ENCODE assay signal across 8 mouse cellular contexts in the genomic region with DNA sequence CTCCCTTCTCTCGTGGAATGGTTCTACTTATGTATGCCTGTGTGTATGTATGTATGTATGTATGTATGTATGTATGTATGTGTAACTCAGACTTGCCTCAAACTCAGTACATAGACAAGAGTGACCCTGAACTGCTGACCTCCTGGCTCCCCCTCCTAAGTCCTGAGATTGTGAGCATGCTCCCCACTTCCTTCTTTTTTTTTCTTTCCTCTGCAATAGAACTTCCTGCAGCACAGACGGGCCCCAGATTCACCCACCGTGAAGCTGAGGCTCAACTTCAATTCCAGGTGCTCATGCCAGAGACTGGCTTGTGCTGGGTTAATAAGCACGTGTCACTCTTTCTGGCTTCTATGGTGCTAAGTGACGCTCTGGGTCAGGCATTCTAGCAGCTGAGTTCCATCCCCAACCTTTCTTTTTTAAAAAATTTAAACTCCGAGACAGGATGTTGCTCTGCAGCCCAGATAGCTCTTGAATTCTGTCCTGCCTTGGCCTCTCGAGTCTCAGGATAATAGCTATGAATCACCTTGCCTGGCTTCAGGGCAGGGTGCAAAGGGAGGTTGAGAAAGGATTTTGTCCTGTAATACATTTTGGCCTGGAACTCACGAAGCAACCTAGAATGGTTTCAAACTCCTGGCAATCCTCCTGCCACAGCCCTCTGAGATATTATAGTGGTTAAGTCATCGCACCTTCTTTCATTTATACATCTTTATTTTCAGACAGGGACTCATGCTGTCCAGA. TPM values are rescaled to one million over a fixed set of nuclear protein-coding genes. Genes with fewer than 3 reads are reported as not detected.
A peak's percentile ranks its signal among the peaks of the same experiment; 100 is the strongest.
DNase-seq lines count a peak whose midpoint lies in the region; ATAC-seq and TF ChIP-seq lines count a peak whose summit lies in the region.

No protein-coding gene starts in this region.

- peaks cover 19% of the 10 kb centered on the region for H3K4me1 ChIP-seq in embryonic facial prominence, embryonic 10.5 days
- H3K4me1 ChIP-seq in liver, embryonic 16.5 days (ENCODE audit: control insufficient read depth, low read depth, low read length) = peaks cover 18% of the 10 kb centered on the region
- no peaks in the 10 kb centered on the region for H3K4me1 ChIP-seq in kidney, embryonic 14.5 days (ENCODE audit: control insufficient read depth, insufficient read depth, low read length)

- H3K9ac ChIP-seq in liver, embryonic 16.5 days (ENCODE audit: low read depth, low read length) = no peak overlapping the region
- H3K9ac ChIP-seq in kidney, embryonic 14.5 days (ENCODE audit: low read depth, low read length) = no peak overlapping the region; the same call in 1 of the 2 replicates

- TF ChIP-seq CTCF in gastrocnemius, adult 2 months (IDR thresholded peaks at IDR 0.05) = no peak

- intact Hi-C loops in gastrocnemius, adult 2 months (cut with DNase I) = no loop called here

- DNase-seq in gastrocnemius, adult 2 months = no peak
- no peak for DNase-seq in gastrocnemius, postnatal 25 days
- DNase-seq in 3134 (ENCODE audit: extremely low read depth, insufficient read length, low spot score) = peak; percentile 25
- DNase-seq in embryonic facial prominence, embryonic 10.5 days (ENCODE audit: low spot score) = no peak
- no peak for DNase-seq in ovary, postnatal 10 days (ENCODE audit: low spot score)
- no peak for DNase-seq in left cerebral cortex, adult 18-20 months (ENCODE audit: low spot score in 2 of 2)

- peak overlapping the region; percentile 88 for H3K27ac ChIP-seq in gastrocnemius, adult 2 months
- no peak overlapping the region for H3K27ac ChIP-seq in embryonic facial prominence, embryonic 10.5 days (replicated peaks)
- no peak overlapping the region for H3K27ac ChIP-seq in liver, embryonic 16.5 days (ENCODE audit: low read length)
- H3K27ac ChIP-seq in kidney, embryonic 14.5 days (ENCODE audit: low read depth, low read length) = no peak overlapping the region

- H3K36me3 ChIP-seq in embryonic facial prominence, embryonic 10.5 days (replicated peaks) = peaks cover 29% of the 10 kb centered on the region
- no peaks in the 10 kb centered on the region for H3K36me3 ChIP-seq in liver, embryonic 16.5 days (ENCODE audit: control insufficient read depth, insufficient read depth)
- H3K36me3 ChIP-seq in kidney, embryonic 14.5 days (ENCODE audit: control insufficient read depth, insufficient read depth, low read length) = peaks cover 3% of the 10 kb centered on the region; the same call in 1 of the 2 replicates

- ATAC-seq in liver, embryonic 16.5 days (ENCODE audit: low read depth) = no peak
- ATAC-seq in kidney, embryonic 14.5 days (ENCODE audit: low FRiP score, low TSS enrichment) = no peak

- H3K4me2 ChIP-seq in liver, embryonic 16.5 days (ENCODE audit: low read depth, low read length) = peak overlapping the region; percentile 99; the same call in 1 of the 2 replicates
- no peak overlapping the region for H3K4me2 ChIP-seq in kidney, embryonic 14.5 days (replicated peaks; ENCODE audit: low read depth, low read length)

- WGBS in embryonic facial prominence, embryonic 10.5 days = 77% methylated on average over 9 of the region's 9 CpGs
- WGBS in liver, embryonic 16.5 days (ENCODE audit: insufficient replicate concordance) = 45% methylated on average over 9 of the region's 9 CpGs
- 62% methylated on average over 9 of the region's 9 CpGs for WGBS in kidney, embryonic 14.5 days

- peak overlapping the region; percentile 81; the same call in 1 of the 2 replicates for H3K4me3 ChIP-seq in gastrocnemius, adult 2 months
- H3K4me3 ChIP-seq in embryonic facial prominence, embryonic 10.5 days = 0 out of 2 replicates have a peak overlapping the region, but pooled peaks have one; percentile 88
- H3K4me3 ChIP-seq in liver, embryonic 16.5 days (ENCODE audit: low read depth, low read length) = no peak overlapping the region
- H3K4me3 ChIP-seq in kidney, embryonic 14.5 days (ENCODE audit: low read length) = no peak overlapping the region

- peaks cover 8% of the 10 kb centered on the region; the same call in 1 of the 2 replicates for H3K9me3 ChIP-seq in embryonic facial prominence, embryonic 10.5 days
- 0 out of 2 replicates have a peak, but pooled peaks cover 3% of the 10 kb centered on the region for H3K9me3 ChIP-seq in liver, embryonic 16.5 days (replicated peaks; ENCODE audit: control insufficient read depth, low read length)
- peaks cover 5% of the 10 kb centered on the region; the same call in 1 of the 2 replicates for H3K9me3 ChIP-seq in kidney, embryonic 14.5 days (ENCODE audit: control insufficient read depth, low read length)

- peaks cover 19% of the 10 kb centered on the region for H3K27me3 ChIP-seq in embryonic facial prominence, embryonic 10.5 days (replicated peaks; ENCODE audit: low read depth, poor library complexity, severe bottlenecking)
- H3K27me3 ChIP-seq in liver, embryonic 16.5 days (ENCODE audit: control insufficient read depth, insufficient read depth, low read depth, low read length) = peaks cover 3% of the 10 kb centered on the region; the same call in 1 of the 2 replicates
- H3K27me3 ChIP-seq in kidney, embryonic 14.5 days (ENCODE audit: control insufficient read depth, insufficient read depth, low read length) = no peaks in the 10 kb centered on the region

RNA-seq across cellular contexts. Expression of a gene that starts 5.1 kb away (rescaled TPM):
- total RNA-seq in gastrocnemius, adult 2 months (2021) = 1 to 10 TPM; 3.7 to 5.4 TPM
- 1 to 10 TPM; 5.8 to 7.7 TPM for total RNA-seq in gastrocnemius, postnatal 25 days (2021)
- polyA plus RNA-seq in embryonic facial prominence, embryonic 10.5 days (2016; fragmentation: Nextera tagmentation; extraction: Ambion mirVana) = 52.3 and 55.6 TPM in 2 replicates
- 19.6 and 20.9 TPM in 2 replicates for polyA plus RNA-seq in liver, embryonic 16.5 days (2015; fragmentation: Nextera tagmentation; extraction: Ambion mirVana)
- total RNA-seq in left cerebral cortex, adult 18-20 months (2021) = 10 to 100 TPM; 34.3 to 34.6 TPM
- polyA plus RNA-seq in kidney, embryonic 14.5 days (2014; fragmentation: Nextera tagmentation; extraction: Ambion mirVana) = 61.8 and 70.7 TPM in 2 replicates

RNA-seq across cellular contexts. Expression of a gene that starts 49.2 kb away (rescaled TPM):
- 10 to 100 TPM; 18.7 to 19.3 TPM for total RNA-seq in gastrocnemius, adult 2 months (2021)
- 10 to 100 TPM; 13.3 to 13.9 TPM for total RNA-seq in gastrocnemius, postnatal 25 days (2021)
- polyA plus RNA-seq in embryonic facial prominence, embryonic 10.5 days (2016; fragmentation: Nextera tagmentation; extraction: Ambion mirVana) = 53.3 and 54.4 TPM in 2 replicates
- 17.8 and 19.9 TPM in 2 replicates for polyA plus RNA-seq in liver, embryonic 16.5 days (2015; fragmentation: Nextera tagmentation; extraction: Ambion mirVana)
- total RNA-seq in left cerebral cortex, adult 18-20 months (2021) = 10 to 100 TPM; 30.4 to 32.7 TPM
- 24.5 and 31.2 TPM in 2 replicates for polyA plus RNA-seq in kidney, embryonic 14.5 days (2014; fragmentation: Nextera tagmentation; extraction: Ambion mirVana)

RNA-seq across cellular contexts. Expression of a gene that starts 49.2 kb away (rescaled TPM):
- 10 to 100 TPM in 1 of 2 experiments, 1 to 10 TPM in 1; 9.3 to 13.2 TPM for total RNA-seq in gastrocnemius, adult 2 months (2021)
- total RNA-seq in gastrocnemius, postnatal 25 days (2021) = 10 to 100 TPM in 1 of 2 experiments, 1 to 10 TPM in 1; 9.4 to 10.1 TPM
- 34.2 and 34.8 TPM in 2 replicates for polyA plus RNA-seq in embryonic facial prominence, embryonic 10.5 days (2016; fragmentation: Nextera tagmentation; extraction: Ambion mirVana)
- 61.8 and 65.8 TPM in 2 replicates for polyA plus RNA-seq in liver, embryonic 16.5 days (2015; fragmentation: Nextera tagmentation; extraction: Ambion mirVana)
- 10 to 100 TPM; 16.0 to 31.9 TPM for total RNA-seq in left cerebral cortex, adult 18-20 months (2021)
- 40.3 and 46.4 TPM in 2 replicates for polyA plus RNA-seq in kidney, embryonic 14.5 days (2014; fragmentation: Nextera tagmentation; extraction: Ambion mirVana)

Comparison
In these comparisons a context has a peak if more than half of its experiments do, and no peak if none do; other contexts are left out.
1. H3K4me3 ChIP-seq: peak in gastrocnemius, adult 2 months (single experiment) and embryonic facial prominence, embryonic 10.5 days (single experiment); none in liver, embryonic 16.5 days (single experiment) and kidney, embryonic 14.5 days (single experiment).
2. RNA of a gene that starts 5.1 kb away (total RNA-seq): 34.3 to 34.6 TPM in left cerebral cortex, adult 18-20 months; 5.8 to 7.7 TPM in gastrocnemius, postnatal 25 days and 3.7 to 5.4 TPM in gastrocnemius, adult 2 months; every median in the first group is over 4 times any median in the second.